Mouse (Mus musculus) gastrocnemius, adult 18-20 months (tissue): ENCODE results near the gene Ttbk2. TPM values are rescaled to one million over a fixed set of nuclear protein-coding genes. Genes with fewer than 3 reads are reported as not detected.

Experiments
- total RNA-seq, 2 experiments: library from RNA; stranded (reverse); gene quantifications; 2 replicates each; pipeline ENCODE4 v1.2.3; 2021

Gene Ttbk2
- total RNA-seq, 2 experiments from 2014 or later: 9.3 to 10.1 TPM

Other genes with a start within 250 kb of the Ttbk2 start
- 1 to 10 TPM; 6.6 to 6.7 TPM for gene Haus2, start 241.2 kb downstream of the Ttbk2 start, total RNA-seq
- gene Lrrc57, start 241.1 kb downstream of the Ttbk2 start, total RNA-seq: 10 to 100 TPM; 12.6 to 12.9 TPM
- 1 to 10 TPM; 1.8 to 2.3 TPM for gene Stard9, start 221.5 kb downstream of the Ttbk2 start, total RNA-seq
- gene Cdan1, start 476 bp downstream of the Ttbk2 start, total RNA-seq: 1 to 10 TPM; 4.0 to 5.2 TPM
- 10 to 100 TPM; 25.7 to 26.3 TPM for gene Ubr1, start 120.1 kb upstream of the Ttbk2 start, total RNA-seq
- 1 to 10 TPM; 3.0 to 4.2 TPM for gene Tmem62, start 126.4 kb upstream of the Ttbk2 start, total RNA-seq
- gene Ccndbp1, start 157.8 kb upstream of the Ttbk2 start, total RNA-seq: 10 to 100 TPM; 32.8 to 37.9 TPM
- gene Epb42, start 186.5 kb upstream of the Ttbk2 start, total RNA-seq: not detected
- under 1 TPM; 0.14 to 0.33 TPM for gene Tgm5, start 235.2 kb upstream of the Ttbk2 start, total RNA-seq